Mouse (Mus musculus): ENCODE measurements around the gene Larp1b. TPM values are rescaled to one million over a fixed set of nuclear protein-coding genes. Genes with fewer than 3 reads are reported as not detected.

The Larp1b gene
- polyA plus RNA-seq, 1 experiment, result 46.5 TPM

DNA sequence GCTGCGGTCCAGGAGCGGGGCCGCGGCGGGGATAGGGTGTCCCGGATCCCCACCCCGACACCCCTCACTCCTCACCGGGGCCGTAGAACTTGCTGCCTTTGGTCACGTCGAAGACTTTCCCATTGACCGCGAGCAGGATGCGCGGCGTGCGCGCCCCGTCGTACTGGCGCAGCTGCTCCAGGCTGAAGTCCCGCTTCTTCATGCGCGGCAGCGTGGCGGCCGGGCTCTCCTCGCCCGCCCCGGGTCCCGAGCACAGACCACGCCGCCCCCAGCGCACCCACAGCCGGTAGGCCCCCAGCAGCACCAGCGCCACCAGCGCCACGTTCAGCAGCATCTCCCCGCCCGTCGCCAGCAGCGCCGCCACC is 132.9 kb downstream of the Larp1b start:
- H3K4me3 ChIP-seq (ENCODE audit: low read depth, low read length), result peak overlapping the region; percentile 78
- no peaks in the 10 kb centered on the region for H3K27me3 ChIP-seq (ENCODE audit: control insufficient read depth, insufficient read depth, low read length)
- H3K27ac ChIP-seq (ENCODE audit: insufficient read depth, low read depth, low read length), result peak overlapping the region; percentile 66
- under 1% methylated on average over 42 of the region's 43 CpGs for whole genome bisulfite sequencing
- TF ChIP-seq POLR2A (IDR thresholded peaks at IDR 0.05; ENCODE audit: low read depth, low read length) (no peak), CTCF (IDR thresholded peaks at IDR 0.05; ENCODE audit: extremely low read depth, insufficient read length, insufficient replicate concordance, low read depth, low read length) (no peak)
- H3K4me1 ChIP-seq (ENCODE audit: control insufficient read depth, insufficient read depth, insufficient read length, low read length), result peaks cover 4% of the 10 kb centered on the region; the same call in 1 of the 2 replicates
- no peaks in the 10 kb centered on the region for H3K36me3 ChIP-seq (ENCODE audit: control insufficient read depth, insufficient read depth, low read length)

GRCm38 (mm10) chr3:41082885-41083789 is 133.5 kb downstream of the Larp1b start, which contains the start of gene Pgrmc2:
Pgrmc2 (minus strand) TSS chr3:41083046.
- peak within 1 kb of the TSS; percentile 66 for H3K27ac ChIP-seq (ENCODE audit: insufficient read depth, low read depth, low read length)
- under 1% methylated on average over 90 of the region's 95 CpGs for WGBS

GRCm38 (mm10) chr3:41083790-41084112 is 134.1 kb downstream of the Larp1b start:
- TF ChIP-seq POLR2A (IDR thresholded peaks at IDR 0.05; ENCODE audit: low read depth, low read length) (no peak), CTCF (IDR thresholded peaks at IDR 0.05; ENCODE audit: extremely low read depth, insufficient read length, insufficient replicate concordance, low read depth, low read length) (no peak)
- peaks cover 4% of the 10 kb centered on the region; the same call in 1 of the 2 replicates for H3K4me1 ChIP-seq (ENCODE audit: control insufficient read depth, insufficient read depth, insufficient read length, low read length)
- no peaks in the 10 kb centered on the region for H3K27me3 ChIP-seq (ENCODE audit: control insufficient read depth, insufficient read depth, low read length)
- peak overlapping the region; percentile 60 for H3K27ac ChIP-seq (ENCODE audit: insufficient read depth, low read depth, low read length)
- no peaks in the 10 kb centered on the region for H3K36me3 ChIP-seq (ENCODE audit: control insufficient read depth, insufficient read depth, low read length)
- peak overlapping the region; percentile 69 for H3K4me3 ChIP-seq (ENCODE audit: low read depth, low read length)
- under 1% methylated on average over 6 of the region's 6 CpGs for WGBS

More at GRCm38 (mm10) chr3:41082885-41083789, 133.5 kb downstream of the Larp1b start, which contains the start of gene Pgrmc2:
- peak within 1 kb of the TSS; percentile 78 for H3K4me3 ChIP-seq (ENCODE audit: low read depth, low read length)
- H3K36me3 ChIP-seq (ENCODE audit: control insufficient read depth, insufficient read depth, low read length), result no peaks in the 10 kb centered on the region
- TF ChIP-seq POLR2A (IDR thresholded peaks at IDR 0.05; ENCODE audit: low read depth, low read length), result peak; percentile 88
- TF ChIP-seq CTCF (IDR thresholded peaks at IDR 0.05; ENCODE audit: extremely low read depth, insufficient read length, insufficient replicate concordance, low read depth, low read length), result no peak
- peaks cover 4% of the 10 kb centered on the region; the same call in 1 of the 2 replicates for H3K4me1 ChIP-seq (ENCODE audit: control insufficient read depth, insufficient read depth, insufficient read length, low read length)
- no peaks in the 10 kb centered on the region for H3K27me3 ChIP-seq (ENCODE audit: control insufficient read depth, insufficient read depth, low read length)

DNA sequence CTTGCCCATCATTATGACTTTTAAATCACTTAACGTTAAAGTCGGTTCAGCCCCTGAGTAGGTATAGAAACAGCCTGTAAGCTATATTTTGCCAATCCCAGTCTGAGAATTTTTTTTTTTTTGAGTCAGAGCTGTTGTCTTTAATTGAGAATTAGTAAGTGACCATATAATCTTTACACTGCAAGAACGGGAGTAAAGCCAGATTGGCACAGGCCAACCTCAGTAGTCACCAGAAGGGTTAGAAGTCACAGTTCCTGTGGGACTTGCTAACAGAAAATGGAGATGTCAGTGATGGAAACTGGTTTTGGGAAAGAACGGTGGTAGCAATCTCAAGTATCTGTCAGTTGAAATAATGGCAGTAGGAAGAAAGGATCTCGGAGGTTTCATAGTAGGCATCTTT is 134.8 kb downstream of the Larp1b start:
- 90% methylated on average over 5 of the region's 5 CpGs for whole genome bisulfite sequencing
- Histone ChIP-seq H3K27ac (ENCODE audit: insufficient read depth, low read depth, low read length) (no peak overlapping the region), H3K4me3 (ENCODE audit: low read depth, low read length) (no peak overlapping the region), H3K27me3 (ENCODE audit: control insufficient read depth, insufficient read depth, low read length) (no peaks in the 10 kb centered on the region), H3K36me3 (ENCODE audit: control insufficient read depth, insufficient read depth, low read length) (no peaks in the 10 kb centered on the region), H3K4me1 (ENCODE audit: control insufficient read depth, insufficient read depth, insufficient read length, low read length) (peaks cover 4% of the 10 kb centered on the region; the same call in 1 of the 2 replicates)
- no peak for TF ChIP-seq POLR2A (IDR thresholded peaks at IDR 0.05; ENCODE audit: low read depth, low read length)
- no peak for TF ChIP-seq CTCF (IDR thresholded peaks at IDR 0.05; ENCODE audit: extremely low read depth, insufficient read length, insufficient replicate concordance, low read depth, low read length)

GRCm38 (mm10) chr3:41087071-41087470 is 137.4 kb downstream of the Larp1b start:
- peaks cover 9% of the 10 kb centered on the region; the same call in 1 of the 2 replicates for H3K4me1 ChIP-seq (ENCODE audit: control insufficient read depth, insufficient read depth, insufficient read length, low read length)
- no peaks in the 10 kb centered on the region for H3K36me3 ChIP-seq (ENCODE audit: control insufficient read depth, insufficient read depth, low read length)
- H3K27ac ChIP-seq (ENCODE audit: insufficient read depth, low read depth, low read length), result no peak overlapping the region
- no peaks in the 10 kb centered on the region for H3K27me3 ChIP-seq (ENCODE audit: control insufficient read depth, insufficient read depth, low read length)
- TF ChIP-seq POLR2A (IDR thresholded peaks at IDR 0.05; ENCODE audit: low read depth, low read length), result no peak
- TF ChIP-seq CTCF (IDR thresholded peaks at IDR 0.05; ENCODE audit: extremely low read depth, insufficient read length, insufficient replicate concordance, low read depth, low read length), result no peak
- H3K4me3 ChIP-seq (ENCODE audit: low read depth, low read length), result no peak overlapping the region

Other genes starting within 250 kb of the Larp1b start
- gene Slc25a31, start 241.0 kb upstream of the Larp1b start, polyA plus RNA-seq (2012; rRNA removed), result 0.05 TPM in 1 of 2 replicates, not detected in the other
- gene Hspa4l, start 205.3 kb upstream of the Larp1b start, polyA plus RNA-seq (2012; rRNA removed), result 5.0 and 10.6 TPM in 2 replicates
- gene Plk4, start 149.8 kb upstream of the Larp1b start, polyA plus RNA-seq (2012; rRNA removed), result 0.42 and 1.1 TPM in 2 replicates
- 0.56 and 2.1 TPM in 2 replicates for gene Mfsd8, start 102.9 kb upstream of the Larp1b start, polyA plus RNA-seq (2012; rRNA removed)
- 0.76 and 2.6 TPM in 2 replicates for gene Abhd18, start 102.9 kb upstream of the Larp1b start, polyA plus RNA-seq (2012; rRNA removed)
- not detected in 2 replicates for gene 1700034I23Rik, start 47.3 kb upstream of the Larp1b start, polyA plus RNA-seq (2012; rRNA removed)
- 11.3 and 16.7 TPM in 2 replicates for gene Pgrmc2, start 133.2 kb downstream of the Larp1b start, polyA plus RNA-seq (2012; rRNA removed)

Data from small intestine, adult 2 months (tissue).